Mouse (Mus musculus) B cell, adult 2 months (primary cell): ENCODE measurements around the gene Rsph9.

Experiments used
- DNase-seq, 2 experiments: peaks; one replicate each; pipeline ENCODE4 v3.0.0; 2022

Gene Rsph9

DNA sequence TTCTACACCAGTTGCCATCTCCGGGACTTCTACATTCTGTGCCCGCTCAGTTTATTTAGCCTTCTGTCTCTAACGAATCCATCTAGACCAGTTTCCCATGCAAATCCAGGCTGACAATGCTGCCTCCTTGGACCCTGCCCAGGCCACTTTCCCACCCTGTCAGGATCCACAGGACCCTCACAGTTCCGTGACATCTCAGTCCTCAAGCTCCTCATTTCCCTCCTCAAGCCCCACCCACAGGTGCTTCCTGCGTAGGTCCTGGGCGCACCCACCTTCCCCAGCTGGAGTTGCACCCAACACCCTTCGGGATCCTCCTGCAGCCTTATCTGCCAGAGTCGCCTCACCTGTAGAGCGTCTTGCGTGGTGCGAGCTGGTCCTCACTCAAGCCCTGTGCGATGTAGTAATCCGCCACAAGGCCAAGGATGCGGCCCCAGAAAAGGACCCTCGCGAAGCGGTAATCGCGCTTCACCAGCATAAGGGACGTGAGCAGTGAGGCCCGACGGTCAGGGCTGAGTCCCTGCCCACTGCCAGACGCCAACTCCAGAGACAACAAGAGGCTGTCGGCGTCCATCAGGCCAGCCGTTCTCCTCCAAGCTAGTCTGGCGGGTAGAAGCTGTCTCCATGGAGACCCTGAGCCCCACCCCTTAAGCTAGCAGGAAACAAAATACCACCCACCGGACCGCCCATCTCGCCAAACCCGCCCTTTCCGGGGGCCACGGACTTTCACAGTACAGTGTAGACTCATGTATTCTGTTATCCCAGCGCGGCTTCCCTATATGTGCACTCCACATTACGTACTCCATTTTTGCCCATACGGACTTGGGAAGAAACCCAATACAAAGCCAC lies at the start of gene Rsph9:
Gene Rsph9 (minus strand): TSS at position 639 of the 846 bp plus-strand sequence.
- peak; percentile 84 to 87 for DNase-seq

DNA sequence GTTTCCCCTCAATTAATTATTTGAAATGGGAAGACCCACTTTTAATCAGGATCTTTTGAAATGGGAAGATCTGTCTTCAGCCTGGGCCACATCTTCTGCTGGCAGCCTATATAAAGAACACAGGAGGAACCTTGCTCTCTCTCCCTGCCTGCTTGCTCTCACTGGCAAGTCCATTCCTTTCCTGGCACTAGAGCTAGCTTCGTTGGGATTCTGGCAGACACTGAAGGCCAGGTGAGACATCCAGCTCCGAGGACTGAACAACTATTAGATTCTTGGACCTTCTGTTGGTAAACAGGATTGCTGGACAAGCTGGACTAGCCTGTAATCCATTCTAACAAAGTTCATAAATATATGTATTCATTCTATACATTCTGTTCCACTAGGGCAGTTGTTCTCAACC lies 44.8 kb upstream of the Rsph9 start:
- DNase-seq = no peak

DNA sequence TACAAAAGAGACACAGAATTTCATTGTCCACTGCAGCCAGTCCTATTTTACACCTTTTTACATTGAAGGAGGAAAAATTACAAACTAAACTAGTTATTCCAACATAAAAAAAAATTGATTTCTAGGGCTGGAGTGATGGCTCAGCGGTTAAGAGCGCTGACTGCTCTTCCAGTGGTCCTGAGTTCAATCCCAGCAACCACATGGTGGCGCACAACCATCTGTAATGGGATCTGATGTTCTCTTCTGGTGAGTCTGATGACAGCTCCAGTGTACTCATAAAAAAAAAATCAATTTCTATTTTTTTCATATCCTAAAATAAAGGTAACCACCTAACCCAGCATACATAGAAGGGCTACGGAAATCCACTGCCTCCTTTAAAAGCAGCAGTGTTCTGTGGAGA lies 38.3 kb upstream of the Rsph9 start:
- DNase-seq = peak in 1 of 2 experiments; percentile 24

DNA sequence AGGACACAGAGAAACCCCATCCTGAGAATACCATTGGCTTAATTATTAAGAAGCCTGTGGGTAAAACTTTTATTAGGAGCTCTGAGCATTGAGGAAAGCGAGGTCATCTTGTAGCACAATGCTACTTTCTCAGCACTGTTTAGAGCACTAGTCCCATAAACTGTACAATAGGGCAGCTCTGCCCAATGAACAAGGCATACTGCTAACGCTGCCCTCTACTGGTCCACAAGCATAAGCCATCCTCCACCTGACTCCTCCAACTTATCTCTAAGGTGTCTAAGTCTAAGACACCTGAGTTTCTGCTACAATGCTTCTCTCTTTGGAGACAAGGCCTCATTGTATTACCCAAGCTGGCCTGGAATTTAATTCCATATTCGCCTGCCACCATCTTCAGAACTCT lies 26.5 kb upstream of the Rsph9 start:
- peak; percentile 60 to 64 for DNase-seq

DNA sequence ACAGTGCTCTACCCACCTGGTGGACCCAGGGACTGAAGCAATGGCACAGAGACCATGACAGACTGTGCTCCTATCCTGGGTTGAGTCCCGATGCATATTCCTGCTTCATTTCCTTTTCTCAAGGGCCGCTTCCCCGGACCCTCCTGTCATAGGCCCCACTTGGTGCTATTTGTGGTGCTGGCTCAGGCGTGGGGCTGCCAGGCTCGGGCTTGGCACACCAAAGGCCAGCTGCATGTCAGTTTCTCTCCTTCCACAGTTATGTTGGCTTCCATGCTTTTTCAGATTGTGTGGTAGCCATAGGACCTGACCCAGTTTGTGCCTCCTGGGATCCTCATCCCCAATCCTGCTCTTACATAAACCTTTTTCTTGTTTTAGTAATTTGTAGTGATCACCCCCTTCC lies 24.8 kb upstream of the Rsph9 start:
- no peak for DNase-seq

DNA sequence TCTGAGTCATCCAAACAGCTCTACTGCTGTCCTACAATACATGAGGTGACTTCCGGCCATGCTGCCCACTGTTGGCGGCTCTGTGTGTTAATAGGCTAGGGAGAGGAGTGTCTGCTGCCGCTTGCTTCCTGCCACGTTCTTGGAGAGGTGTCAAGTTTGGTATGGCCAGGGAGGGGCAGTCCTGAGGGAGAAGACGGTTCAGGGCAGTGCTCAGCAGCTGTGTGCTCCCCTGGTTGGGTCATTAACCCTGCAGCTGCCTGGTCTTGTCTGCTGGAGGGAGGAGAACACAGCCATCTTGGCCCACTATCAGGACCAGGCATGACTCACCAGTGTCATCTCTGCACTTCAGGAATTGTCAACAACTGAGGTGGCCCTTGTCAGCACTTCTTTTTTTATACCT lies 24.3 kb upstream of the Rsph9 start:
- no peak for DNase-seq

DNA sequence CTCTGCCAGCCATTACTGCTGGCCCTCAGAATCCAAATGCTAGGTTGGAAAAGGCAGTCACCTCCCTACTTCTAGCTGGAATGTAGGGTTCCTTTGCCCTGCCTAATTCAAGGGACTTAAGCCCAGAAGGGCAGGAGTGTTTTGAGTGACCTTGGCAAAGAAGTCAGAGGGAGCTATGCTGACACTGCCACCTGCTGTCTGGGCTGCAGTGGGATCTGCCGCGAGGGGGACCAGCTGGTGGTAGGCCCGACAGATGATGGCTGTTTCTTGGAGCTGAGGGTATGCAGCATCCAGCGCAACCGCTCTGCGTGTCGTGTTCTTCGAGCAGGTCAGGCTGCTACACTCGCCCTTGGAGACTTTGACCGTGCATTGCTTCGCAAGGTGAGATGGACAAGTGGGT lies 23.0 kb upstream of the Rsph9 start:
- DNase-seq = no peak

DNA sequence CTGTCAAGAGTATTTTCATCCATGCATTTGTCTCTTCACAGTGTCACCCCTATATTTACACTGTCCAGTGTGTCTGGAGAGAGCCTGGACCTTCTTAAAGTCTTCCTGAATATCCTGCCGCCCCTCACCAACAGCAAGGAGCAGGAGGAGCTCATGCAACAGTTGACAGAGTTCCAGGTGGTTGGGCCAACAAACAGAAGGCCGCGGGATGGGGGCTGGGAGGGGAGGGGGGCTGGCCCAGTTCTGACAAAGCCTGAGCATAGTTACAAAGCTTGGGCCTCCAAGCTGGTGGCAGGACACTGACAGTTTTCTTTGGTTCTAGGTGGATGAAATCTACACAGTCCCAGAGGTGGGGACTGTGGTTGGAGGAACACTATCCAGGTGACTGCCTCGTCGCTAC lies 22.3 kb upstream of the Rsph9 start:
- no peak for DNase-seq

DNA sequence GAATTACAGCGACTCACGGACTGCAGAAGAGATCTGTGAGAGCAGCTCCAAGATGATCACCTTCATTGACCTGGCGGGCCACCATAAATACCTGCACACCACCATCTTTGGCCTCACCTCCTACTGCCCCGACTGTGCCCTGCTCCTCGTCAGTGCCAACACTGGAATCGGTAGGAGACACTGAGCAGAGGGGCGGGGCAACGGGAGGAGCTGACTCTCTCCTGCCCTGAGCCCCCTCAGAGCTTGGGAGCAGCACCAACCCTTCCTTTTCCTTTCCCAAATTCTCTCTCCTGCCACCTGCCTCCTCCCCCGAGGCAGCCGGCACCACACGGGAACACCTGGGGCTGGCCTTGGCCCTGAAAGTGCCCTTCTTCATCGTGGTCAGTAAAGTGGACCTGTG lies 21.4 kb upstream of the Rsph9 start:
- DNase-seq = no peak

DNA sequence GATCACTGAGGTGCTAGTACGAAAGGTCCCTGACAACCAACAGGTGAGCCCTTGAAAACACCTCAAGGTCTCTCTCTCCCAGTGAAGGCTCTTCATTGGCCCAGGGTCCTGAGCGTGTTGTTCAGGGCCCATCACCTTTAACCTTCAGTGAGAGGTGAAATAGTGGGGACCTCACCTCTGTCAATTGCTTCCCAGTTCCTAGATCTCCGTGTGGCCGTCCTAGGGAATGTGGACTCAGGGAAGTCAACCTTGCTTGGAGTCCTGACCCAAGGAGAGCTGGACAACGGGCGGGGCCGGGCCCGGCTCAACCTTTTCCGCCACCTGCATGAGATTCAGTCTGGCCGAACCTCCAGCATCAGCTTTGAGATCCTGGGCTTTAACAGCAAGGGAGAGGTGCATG lies 20.8 kb upstream of the Rsph9 start:
- DNase-seq = no peak

DNA sequence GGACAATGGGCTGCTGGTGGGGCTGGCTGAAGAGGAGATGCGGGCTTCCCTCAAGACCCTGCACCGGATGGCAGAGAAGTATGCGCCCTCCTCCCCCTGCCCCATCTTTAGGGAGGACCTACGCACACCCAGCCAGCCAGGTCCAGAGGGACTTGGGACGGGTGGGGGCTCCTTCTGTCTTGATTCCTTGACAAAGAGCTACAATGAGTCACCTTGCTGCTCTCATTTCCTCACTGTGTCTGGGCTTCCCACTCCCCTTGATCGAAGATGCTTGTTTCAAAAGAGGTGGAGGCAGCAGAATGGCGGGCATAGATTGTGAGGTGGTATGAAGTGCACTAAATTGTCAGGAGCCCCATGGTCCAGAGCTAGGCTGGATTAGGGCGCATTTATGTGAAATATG lies 20.3 kb upstream of the Rsph9 start:
- no peak for DNase-seq

DNA sequence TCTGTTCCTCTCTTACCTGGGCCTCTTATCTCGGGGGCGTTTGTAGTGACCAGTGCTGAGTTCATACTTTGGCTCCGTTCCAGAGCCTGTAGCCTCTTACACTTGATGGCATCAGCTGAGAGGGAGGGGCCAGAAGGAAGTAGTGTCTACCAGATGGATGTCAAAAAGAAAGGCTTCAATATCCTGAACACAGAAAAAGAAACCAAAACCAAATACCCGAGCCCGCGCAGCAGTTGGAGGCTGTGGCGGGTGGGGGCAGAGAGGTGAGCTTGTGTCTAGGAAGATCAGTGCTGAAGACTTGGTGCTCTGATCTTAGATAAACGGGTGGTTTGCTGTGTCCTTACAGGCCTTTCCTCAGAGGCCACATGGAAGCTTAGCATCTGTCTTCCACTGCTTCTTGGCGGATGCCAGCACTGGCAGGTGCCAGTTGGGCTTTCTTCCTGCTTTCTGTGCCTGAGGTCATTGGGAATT lies 19.0 kb upstream of the Rsph9 start:
- peak; percentile 73 for DNase-seq

DNA sequence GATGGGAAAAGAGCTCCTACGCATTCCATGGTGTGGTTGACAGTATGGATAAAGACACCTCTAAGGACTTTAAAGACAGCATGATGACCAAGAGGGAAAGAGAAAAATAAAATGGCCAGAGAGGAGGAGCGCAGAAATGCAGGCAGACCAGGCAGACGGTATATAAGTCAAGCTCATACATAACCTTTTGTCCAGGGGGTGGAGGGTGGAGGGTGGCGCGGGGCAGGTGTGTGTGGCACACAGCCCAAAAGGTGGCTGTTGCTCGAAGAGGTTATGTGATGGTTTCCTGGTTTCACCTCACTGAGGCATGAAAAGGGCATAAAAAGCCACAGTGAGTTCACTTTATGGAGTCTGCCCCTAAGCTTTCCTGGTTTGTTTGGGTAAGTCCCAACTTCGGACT lies 18.5 kb upstream of the Rsph9 start:
- no peak for DNase-seq

DNA sequence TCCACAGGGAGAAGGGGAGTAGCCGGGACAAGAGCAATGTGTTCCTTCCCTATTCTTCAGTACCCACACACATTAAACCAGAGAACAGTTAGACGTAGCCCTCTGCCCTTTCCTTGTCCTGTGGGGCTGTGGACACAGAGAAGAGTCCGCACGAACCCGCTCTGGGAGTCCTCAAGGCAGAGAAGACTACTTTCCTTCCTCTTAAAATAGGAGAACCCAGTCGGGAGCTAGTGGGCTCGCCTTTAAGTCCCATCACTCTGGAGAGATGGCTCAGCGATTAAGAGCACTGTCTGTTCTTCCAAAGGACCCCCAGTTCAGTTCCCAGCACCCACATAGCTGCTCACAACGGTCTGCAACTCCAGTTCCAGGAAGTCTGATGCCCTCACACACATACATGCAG lies 17.7 kb upstream of the Rsph9 start:
- DNase-seq = no peak

DNA sequence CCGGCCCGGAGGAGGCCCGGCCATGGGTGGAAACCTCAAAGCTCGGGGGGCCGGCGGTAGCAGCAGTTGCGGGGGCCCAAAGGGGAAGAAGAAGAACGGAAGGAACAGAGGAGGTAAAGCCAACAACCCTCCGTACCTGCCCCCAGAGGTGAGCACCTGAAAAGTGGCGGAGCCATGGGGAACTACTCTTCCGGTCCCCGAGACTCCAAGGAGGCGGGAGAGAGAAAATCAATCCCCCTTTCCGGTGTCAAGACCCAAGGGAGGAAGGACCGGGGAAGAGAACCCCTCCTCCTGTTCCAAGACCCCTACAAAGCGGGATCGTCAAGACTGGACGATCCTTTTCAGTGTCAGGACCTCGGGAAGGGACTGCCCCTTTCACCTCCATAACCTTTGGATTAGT lies 17.2 kb upstream of the Rsph9 start:
- no peak for DNase-seq

DNA sequence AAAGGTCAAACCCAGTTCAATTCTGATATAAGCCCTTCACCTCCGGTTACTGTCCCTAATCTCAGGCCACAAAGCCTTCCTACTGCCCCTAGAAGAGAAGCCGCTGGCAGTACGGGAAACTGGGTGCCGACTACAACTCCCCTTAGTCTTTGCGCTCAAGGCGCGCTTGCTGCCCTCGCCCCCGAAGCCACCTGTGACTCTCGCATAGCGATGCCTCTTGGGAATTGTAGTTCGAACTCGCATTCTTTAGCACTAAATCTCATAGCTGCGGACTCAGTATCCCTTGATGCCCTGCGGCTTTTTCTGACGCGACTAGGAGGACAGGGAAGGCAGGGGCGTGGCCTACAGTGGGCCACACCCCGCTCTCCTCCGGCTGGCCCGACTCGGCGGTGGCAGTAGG lies 16.7 kb upstream of the Rsph9 start, which contains the start of gene Gtpbp2:
Gene Gtpbp2 (plus strand): TSS at position 347 of the 400 bp plus-strand sequence.
- peak; percentile 93 to 95 for DNase-seq

DNA sequence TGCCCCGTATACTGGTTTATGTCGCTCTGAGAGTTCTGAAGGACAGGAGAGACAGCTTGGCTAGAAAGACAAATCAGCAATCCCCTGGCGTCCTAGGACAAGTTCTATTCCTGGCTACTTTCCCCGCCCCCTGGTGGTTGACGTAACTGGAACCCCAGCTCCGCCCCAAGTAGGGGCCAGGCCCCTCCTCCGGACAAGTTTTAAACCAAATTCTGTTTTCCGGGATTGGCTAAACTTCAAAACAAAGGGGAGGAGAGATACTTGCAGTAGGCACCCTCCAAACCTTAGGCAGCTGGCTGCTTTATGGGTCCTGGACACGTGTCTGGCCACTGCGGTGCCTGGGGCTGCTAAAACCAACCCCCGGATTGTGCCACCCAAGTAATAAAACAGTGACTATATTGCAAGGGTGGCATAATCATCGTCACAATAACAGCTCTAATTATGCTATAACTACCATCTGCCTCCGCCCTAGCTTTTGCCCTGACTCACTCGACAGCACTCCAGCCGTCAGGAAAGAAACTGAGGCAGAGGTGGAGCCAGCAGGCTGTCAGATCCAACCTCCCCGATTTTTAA lies 16.2 kb upstream of the Rsph9 start:
- peak; percentile 92 to 94 for DNase-seq

DNA sequence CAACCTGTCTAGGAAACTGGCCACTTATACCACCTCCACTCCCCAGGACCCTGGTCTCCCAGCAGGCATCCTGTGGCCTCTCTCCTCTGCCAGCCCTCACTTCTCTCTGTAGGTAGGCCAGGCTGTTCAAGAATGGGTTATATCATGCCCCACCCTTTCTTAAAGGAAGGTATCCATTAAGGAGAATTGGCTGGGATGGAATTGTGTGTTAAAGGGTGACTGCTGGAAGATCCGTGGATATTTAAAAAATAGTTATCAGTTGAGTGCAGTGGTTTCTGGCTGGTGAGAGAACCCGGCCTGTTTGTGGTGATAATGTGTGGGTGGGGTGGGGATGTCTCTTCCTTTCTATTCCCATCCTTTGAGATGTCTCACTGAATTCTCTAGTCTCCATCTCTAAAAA lies 15.2 kb upstream of the Rsph9 start:
- DNase-seq = no peak

DNA sequence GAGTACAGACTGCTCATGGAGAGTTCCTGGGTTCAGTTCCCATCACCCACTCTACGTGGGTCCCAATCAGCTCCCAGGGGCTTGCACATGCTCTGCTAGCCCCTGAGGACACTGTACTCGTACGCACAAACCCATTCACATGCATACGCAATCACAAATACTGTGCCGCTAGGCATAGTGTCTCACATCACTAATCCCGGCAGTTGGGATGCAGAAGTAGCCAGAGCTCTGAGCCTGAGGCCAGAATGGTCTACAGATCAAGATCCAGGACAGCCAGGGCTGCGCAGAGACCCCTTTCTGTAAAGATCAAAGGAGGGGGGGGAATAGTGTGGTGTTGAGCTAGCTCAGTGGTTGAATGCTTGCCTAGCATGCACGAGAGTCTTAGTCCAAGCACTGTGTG lies 13.1 kb upstream of the Rsph9 start:
- DNase-seq = no peak

DNA sequence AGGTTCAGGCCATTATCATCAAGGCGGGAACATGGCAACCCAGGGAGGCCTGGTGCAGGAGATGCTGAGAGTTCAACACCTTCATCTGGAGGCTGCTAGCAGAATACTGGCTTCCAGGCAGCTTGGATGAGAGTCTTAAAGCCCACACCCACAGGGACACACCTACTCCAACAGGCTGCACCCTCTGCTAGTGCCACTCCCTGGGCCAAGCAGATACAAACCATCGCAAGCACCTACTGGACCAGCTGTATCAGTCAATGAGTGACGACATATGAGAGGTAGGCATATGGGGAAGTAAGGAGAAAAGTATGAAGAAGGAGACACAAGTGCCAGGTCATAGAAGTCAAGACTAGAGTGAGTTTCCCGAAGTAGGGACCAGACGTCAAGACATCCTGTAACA lies 12.7 kb upstream of the Rsph9 start:
- DNase-seq = no peak

DNA sequence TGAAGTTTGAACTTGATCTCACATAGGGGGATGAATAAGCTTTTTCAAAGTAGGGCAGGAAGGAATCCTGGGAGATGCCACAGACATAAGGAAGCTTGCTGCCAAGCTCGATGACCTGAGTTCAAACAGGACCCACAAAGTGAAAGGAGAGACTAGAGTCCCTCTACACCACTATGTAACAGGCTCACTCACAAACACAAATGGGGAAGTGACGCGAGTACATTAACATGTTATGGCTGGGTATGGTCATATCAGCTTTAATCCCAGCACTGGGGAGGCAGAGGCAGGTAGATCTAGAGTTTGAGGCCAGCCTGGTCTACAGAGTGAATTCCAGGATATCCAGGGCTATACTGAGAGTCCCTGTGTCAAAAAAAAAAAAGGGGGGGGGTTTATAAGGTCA lies 10.3 kb upstream of the Rsph9 start:
- DNase-seq = peak; percentile 31 to 45

DNA sequence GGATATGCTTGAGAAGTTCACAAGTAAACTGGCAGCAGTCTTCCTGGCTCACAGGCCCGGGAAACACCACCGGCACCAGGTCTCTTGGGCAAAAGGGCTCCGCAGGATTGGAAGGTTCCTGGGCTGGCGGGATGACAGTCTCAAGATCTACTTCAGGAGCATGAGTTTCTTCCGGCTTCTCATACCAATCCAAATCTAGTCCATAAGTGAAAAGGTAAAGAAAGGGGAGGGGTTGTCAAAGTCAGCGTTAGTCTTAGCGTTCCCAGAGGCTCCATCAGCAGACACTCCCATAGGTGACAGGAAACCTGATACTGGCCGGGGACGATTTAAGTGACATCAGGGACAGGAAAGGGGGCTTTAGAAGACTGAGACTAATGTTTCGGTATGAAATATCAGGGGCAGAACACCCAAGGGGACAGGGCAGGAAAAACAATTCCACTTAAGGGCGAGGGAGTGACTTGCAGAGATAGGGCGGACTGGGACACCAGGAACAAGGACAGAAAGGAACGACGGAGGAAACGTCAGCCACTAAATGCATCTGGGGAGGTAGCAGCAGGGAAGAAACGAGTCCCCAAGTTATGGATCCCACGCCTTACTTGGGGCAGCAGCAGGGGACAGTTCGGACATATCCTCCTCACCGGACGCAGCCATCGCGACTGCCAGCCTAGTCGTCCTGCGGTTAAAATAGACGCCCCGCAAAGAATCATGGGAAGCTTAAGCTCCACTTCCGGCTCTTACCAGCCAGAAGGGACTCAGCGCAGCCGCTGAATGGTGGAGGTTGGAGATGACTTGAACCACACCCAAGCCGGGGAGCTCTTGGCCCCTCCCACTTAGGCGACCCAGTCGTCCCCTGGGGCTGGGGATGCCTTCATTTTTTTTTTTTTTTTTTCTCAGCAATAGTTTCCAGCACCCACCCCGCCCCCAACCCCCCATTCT lies 9.1 kb upstream of the Rsph9 start, which contains the start of gene Mad2l1bp:
Gene Mad2l1bp (minus strand): TSS at position 707 of the 936 bp plus-strand sequence.
- peak; percentile 87 to 89 for DNase-seq

DNA sequence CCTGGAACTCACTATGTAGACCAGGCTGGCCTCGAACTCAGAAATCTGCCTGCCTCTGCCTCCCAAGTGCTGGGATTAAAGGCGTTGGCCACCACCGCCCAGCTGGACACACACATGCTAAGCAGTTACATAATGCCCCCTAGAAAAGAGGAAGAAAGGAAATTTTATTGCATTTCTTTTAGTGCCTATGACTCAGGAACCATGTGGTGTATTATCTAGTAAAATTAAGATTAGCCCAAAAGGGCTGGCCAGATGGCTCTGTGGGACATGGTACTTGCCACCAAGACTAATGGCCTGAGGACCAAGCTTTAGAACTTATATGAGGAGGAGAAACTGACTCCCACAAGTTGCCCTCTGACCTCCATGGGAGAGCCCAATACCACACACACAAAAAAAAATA lies 4.1 kb downstream of the Rsph9 start:
- no peak for DNase-seq
